Mouse (Mus musculus): ENCODE data around the gene Pof1b.

Gene Pof1b

DNA sequence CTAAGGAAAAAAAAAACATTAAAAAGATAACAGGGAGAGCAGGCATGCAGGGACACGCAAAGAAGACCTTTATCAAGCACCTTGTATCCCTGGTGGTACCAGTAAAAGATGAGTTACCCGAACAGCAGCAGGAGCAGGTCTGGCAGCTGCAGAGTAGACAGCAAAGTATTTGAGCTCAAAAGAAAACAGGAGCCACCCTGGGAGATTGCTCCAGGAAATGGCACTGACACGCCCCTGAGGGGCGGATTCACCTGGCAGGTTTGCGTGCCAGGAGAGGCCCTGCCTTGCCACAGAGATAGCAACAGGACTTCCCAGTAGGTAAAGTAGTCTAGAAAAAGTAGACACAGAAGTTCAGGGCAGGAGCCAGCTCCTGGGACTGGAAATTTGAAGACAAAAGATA, at the start of gene Pof1b:
Pof1b (minus strand) TSS at position 144 of the 400 bp plus-strand sequence.
- DNase-seq (ENCODE audit: low spot score in 2 of 2) = no peak

DNA sequence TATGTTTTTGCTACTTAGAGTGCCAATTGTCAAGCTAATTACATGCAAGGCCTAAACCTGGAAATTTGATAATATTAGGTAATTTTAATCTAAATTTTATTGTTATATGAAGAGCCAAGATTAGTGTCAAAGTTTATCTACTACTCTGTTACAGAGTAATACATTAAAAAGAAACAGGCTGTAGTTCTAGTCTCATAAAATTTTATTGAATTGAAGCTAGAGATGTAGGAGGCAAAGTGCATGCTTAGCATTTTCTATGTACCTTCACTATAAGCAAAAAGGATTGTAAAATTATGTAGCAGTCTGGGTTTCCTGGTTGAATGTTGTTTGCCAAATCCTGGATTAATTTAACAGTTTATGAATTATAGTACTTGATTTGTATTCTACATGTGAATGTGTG, 18.1 kb upstream of the Pof1b start:
- no peak for DNase-seq (ENCODE audit: low spot score in 2 of 2)

DNA sequence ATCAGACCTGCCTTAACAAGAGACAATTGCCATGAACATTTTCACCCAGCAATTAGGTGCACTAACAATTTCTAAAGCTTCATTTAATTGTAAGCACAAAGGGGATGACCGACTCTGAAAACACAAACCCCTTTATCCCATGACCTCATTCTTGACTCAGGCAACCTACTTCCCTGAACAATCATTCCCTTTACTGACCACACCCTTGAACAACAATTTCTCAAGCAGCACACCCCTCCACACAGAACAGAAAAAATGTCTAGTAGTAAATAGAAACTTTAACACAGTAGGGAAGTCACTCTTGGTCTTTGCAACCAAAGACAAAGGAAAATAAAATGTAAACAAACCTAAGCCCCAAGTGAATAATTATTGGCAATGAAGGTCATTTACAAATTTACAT, 4.1 kb downstream of the Pof1b start:
- no peak for DNase-seq (ENCODE audit: low spot score in 2 of 2)

DNA sequence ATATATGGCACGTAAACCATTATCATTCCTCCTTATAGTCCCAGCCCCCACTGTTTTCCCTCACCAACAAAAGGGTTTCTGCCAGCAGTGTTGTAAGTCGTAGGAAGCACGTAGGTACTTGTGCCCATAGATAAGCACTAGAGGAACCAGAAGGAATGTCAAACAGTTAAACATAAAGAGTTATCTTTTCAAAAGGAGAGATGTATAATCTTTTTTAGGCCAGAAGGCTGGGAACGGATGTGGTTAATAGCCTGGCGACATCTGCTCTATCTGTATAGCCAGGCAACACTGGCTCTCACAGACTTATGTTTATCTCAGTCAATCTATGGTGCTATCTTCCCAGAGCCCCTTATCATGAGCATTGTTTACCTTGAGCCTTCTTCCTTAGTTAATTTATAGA, 17.8 kb downstream of the Pof1b start:
- DNase-seq (ENCODE audit: low spot score in 2 of 2) = no peak

DNA sequence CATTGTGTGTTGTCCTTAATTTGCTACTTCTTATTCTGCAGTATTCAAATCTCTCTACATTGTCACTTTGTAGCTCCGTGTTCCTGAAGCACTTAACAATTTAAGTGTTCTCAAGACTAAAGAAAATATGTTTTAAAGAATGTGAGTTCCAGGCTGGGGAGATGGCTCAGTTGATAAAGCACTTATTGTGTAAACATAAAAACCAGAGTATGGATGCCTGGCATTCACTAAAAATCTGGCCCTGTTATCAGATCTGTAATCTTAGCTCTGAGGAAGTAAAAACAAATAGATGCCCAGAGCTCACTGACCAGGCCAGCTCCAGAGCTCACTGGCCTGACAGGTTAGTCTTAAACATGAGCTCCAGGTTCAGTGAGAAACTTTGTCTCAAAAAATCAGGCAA, 22.9 kb downstream of the Pof1b start:
- DNase-seq (ENCODE audit: low spot score in 2 of 2) = no peak

DNA sequence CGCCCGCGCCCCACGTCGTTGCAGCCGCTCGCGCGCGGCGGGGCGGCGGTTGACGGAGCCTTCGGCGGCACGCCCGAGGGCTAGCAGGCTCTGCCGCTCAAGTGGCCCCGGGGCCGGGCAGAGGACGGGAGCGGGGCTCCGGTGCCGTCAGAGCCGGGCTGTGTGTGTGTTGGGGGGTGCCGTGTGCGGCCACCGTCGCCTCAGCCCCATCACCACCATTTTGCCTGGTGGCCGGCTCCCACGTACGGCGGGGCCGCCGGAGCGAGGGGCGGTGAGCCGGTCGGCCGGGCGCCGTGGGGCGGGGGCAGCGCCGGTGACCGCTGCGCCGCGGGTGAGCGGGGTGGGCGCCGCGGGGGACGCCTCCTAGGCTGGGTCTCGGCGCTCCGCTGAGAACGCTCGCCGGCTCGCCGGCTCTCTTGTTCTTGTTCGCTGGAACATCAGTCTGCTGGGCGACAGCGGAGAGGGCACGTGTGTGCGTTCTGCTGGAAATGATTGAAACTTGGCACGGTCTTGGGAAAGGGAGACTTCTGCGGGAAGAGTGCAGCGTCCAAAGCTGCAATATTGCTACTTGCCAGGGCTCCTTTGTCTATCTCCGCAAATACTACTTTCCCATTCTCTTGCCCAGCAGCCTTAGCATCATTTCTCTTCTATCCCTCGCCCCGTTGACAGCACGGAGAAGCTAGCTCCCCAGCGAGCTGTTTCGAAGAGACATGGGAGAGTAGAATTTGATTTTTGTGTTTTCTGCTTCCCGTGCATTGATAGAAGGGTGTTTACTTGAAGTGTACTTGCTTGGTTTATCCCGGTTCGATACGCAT, 96.9 kb downstream of the Pof1b start:
- peak in 1 of 2 experiments; percentile 10 for DNase-seq (ENCODE audit: low spot score in 2 of 2)

DNA sequence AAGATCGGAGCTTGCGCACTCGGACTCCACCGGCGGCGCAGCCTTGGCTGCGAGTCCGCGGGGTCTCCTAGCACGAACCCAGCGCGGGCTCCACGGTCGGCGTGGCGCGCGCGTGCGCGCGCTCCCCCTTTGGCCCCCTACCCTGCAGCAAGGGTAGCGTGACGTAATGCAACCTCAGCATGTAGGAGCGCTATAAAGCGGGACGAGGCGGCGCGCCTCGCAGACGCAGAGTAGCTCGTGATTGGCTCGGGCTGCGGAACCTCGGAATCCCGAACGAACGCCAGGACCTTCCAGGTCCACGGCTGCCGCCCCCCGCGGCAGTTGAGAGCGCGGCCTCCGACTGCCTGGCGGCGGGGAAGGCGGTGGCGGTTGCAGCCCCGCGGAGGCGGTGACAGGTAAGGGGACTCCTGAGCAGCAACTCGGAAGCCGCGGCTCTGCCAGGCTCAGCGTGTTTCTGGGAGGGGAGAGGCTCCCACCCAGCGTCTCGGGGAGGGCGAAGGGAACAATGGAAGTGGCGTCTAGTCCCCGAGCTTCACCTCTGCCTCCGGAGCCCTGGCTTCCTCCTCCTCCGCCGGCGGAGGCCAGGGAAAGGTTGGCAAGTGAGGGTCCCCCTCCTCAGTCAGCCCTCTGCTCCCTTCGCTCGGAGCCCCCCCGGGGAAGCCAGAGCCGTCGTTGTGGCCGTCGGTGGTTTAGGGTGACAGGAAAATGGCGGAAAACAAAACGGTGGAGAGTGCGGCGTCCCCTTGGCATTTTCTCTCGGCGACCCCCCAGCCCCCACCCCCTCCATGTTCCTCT, 97.7 kb downstream of the Pof1b start, which contains the start of gene Zfp711:
Zfp711 (plus strand) TSS at position 16 of the 795 bp plus-strand sequence.
- DNase-seq (ENCODE audit: low spot score in 2 of 2) = peak in 1 of 2 experiments; percentile 46
